Mouse (Mus musculus) kidney, postnatal 14 days (tissue): Measurements from ENCODE around the gene Olfr279.
"Not testable (repeated sequence)": the region's sequence is repeated elsewhere in the genome, so short reads cannot be mapped to it uniquely, and the experiment has no call there.

Source experiments
- DNase-seq: peaks from one replicate; pipeline ENCODE4 v3.0.0; 2022; ENCODE audit warnings: mixed read lengths

The Olfr279 gene

DNA sequence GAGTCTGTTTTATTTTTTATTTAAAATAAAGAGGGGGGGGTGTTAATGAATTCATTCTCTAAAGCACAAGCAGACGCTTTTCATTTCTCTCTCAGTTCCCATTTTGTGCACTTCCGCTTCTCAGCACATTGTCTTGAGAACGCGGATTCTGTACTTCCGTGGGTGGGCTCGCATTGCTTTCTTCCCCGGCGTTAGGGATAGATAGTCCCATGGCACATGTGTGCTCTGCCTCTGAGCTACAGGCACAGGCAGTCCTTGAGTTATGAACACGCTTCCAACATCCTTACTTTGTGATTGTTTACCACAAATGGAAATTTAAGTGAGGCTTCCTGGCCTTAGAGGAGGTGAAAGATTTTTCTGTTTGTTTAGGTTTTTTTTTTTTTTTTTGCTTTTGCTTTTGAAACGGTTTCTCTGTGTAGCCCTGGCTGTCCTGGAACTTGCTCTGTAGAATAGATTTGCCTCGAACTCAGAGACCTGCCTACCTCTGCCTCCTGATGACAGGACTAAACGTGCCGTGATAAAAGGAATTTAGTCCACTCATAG, 19.3 kb downstream of the Olfr279 start:
- DNase-seq, result peak; percentile 32

DNA sequence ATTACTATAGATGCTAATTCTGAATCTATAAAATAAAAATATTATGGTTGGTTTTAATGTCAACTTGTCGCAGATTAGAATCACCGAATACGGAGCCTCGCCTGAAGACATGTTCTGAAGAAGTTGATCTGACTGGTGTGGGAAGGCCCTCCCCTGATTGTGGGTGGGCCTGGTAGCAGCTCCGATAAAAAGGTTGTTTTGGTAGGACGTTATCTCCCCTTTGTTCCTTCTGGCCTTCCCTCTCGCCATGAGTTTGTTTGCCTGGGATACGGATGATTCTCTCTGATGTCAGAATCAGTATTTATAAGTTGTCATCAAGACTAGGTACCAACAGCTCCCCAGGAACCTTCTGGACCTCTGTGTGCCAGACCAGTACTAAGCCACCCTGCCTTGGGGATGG, 20.0 kb downstream of the Olfr279 start:
- no peak for DNase-seq

DNA sequence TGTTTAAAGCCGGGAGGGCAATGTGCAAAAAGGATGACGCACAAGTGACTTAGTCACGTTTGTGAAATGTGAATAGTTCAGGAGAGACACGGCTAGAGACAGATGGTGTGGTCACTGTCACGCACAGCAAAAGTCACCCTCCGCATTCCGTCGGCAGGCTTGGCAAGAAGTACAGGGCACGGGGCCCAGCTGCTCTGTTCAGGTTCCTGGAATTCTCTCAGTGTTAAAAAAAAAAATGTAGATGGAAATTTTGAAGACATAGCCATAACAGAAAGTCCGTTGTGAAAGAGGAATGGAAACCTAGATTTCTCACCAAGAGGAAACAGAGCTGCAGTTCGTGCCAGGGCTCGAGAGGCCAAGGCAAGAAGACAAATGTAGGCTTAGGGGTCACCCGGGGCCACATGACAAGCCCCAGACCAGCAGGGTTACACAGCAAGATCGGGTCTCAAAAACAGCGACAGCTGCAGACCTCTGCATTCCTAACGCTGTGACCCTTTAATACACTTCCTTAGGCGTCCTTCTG, 20.7 kb downstream of the Olfr279 start:
- peak; percentile 78 for DNase-seq

- not testable (repeated sequence) for DNase-seq
These were observed 21.5 kb downstream of the Olfr279 start for GRCm38 (mm10) chr15:98513676-98514075.

DNA sequence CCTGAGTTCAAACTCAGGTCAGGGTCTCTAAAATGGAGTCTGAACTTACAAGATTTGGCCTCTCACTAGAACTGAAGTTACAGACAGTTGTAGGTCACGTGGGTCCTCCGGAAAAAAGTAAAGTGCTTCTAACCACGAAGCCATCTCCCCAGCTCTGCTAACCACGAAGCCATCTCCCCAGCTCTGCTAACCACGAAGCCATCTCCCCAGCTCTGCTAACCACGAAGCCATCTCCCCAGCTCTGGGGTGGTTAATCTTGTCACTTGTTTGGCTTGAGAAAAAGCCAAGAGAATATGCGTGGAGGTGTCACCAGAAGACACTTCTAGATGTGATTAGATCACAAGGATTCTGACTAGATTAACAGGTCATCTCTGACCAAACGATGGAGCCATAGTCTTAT, 21.9 kb downstream of the Olfr279 start:
- no peak for DNase-seq

DNA sequence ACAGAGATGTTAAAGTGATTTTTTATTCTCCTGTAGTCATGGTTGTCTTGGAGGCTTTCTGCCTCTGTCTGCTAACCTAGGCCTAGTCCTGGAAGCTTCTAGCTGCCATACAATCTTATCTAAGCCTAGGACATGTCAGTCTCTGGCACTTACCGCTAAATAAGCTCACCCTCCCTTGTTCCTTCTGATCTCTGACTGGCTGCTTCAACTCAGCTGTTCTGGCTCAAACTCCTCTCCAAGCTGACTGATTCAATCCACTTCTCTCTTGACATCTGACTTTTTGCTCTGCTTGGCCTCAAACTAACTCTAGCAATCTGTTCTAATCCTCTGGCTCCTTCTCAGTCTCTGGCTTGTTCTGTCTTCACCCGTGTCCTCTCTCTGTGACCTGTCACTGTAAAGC, 22.6 kb downstream of the Olfr279 start:
- not testable (repeated sequence) for DNase-seq

DNA sequence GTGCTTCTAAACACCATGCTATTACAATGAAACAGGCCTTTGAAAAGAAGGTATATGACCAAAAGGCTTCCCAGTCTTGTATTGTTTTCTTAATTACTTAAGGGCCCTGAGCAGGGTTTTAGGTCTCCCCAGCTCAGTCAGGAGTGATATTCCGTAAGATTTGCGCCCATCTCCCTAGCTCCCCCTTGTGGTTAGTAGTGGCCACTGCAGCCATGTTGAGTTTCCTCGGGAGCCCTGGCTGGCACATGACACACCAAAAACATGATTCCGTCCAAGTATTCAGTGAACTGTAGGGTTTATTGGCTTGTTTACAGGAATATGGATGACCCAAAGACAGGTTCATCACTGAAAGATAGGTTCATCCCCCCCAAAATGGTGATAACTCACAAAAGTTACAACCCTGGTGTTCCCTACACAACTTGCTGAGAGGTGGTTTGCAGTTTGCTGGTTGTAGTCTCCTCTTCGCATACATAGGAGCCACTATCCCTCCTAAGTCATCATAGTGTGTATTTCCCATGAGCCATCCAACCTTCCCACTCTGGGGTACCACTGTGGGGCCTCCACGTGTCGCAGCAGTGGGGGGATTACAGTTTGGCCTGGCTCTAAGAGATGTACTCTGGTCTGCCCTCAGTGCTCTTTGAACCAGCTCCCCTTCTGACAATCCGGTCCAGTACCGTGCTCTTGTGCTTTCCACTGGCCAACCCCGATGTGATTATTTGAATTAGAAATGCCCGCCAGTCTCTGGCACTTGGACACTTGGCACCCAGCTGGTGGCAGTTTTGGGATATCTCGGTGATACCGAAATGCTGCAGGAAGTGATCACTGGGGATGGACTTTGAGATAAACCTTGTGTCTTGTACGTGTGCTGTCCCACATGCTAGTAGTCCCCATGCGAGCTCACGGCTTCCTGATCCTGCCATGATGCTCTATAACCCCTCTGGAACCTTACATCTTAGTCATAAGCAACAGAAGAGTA, 25.5 kb downstream of the Olfr279 start:
- DNase-seq, result peak; percentile 57

DNA sequence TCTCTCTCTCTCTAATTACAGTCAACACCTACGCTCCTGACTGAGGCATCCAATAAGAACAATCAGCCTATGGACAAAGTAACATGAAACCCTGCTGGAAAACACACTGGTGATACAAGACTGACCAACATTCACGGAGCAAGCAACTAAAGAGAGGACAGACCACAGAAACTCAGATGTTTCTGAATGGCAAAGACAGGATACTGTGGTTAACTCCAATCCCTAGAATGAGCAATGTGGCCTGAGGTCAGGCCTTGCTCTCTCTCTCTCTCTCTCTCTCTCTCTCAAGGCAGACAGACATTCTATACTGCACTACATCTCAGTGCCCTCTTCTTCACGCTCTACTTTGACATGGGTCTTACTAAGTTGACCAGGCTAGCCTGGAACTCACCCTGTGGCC, 29.0 kb downstream of the Olfr279 start:
- DNase-seq, result no peak

GRCm38 (mm10) chr15:98526057-98526456, 33.9 kb downstream of the Olfr279 start:
- DNase-seq, result no peak

DNA sequence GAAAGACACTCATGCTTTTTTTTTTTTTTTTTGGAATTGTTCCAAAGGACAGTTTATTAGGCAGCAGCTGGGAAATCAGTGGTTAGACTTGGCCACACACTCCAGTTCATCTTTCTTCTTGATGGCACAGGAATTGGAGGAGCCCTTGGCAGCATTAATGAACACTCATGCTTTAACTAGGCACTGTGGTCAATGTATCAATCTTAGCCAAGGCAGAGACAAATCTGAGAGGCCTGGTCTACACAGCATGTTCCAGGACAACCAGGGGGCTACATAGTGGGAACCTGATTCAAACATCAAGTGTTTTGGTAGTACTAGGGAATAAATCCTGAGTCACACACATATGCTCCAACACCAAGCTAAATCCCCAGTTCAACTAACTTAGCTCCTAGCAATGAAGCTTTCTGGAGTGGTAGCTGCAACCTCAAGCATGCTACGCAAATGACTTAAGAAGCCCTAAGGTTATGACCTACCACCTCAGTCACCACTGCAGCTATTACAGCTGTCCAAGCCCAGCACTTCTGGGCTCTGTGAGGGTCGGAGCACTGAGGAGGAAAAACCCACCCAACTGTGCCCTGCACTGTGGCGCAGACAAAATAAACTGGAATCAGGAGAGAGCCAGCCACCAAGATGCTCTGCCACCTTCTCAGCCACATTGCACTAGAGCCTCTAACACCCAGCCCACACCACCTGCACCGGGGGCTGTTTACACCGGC, 35.0 kb downstream of the Olfr279 start:
- DNase-seq, result no peak

DNA sequence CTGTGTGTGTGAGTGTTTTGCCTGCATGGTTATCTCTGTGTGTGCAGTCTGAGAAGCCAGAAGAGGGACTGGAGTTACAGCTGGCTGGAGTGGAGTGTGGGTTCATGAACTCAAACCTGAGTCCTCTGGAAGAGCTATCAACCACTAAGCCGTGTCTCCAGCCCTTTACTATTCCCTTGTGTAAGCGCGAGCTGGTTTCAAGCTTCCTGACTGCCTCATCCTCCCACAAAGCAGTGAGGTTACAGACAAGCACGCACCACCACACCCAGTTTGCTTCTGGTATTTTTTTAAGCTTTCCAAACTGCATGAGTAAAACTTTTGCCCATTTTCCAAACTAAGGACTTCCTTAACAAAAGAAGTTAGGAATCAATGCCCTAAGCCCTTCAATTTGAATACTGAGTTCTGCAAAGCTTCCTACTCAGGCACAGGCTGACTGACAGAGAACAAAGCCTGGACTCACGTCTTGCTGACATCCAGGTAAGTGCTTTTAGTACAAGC, 35.9 kb downstream of the Olfr279 start:
- DNase-seq, result no peak

- DNase-seq, result no peak
These were observed 40.1 kb downstream of the Olfr279 start for GRCm38 (mm10) chr15:98532281-98532680.

DNA sequence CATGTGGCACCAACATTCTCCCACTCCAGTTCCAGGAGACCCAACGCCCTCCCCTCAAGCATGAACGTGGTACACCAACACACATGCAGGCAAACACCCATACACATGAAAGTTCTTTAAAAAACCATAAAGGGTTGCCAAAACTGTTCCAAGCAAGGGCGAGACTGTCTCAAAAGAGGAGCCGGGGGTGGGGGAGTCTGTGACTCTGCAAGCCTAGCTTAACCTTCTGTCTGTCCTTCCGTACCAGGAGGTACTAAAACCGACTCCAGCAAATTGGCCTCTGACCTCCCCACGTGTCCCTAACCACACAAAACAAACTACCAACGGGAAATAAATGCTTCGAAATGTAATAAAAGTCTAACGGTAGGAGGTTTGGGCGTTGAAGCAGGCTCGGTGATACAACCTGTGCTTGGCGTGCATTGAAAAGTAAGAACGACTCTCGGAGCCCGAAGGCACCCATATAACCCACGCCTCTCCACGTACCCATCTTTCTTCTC, 40.9 kb downstream of the Olfr279 start:
- DNase-seq, result no peak

- DNase-seq, result peak; percentile 98
These were observed 41.9 kb downstream of the Olfr279 start, which contains the start of gene Kansl2 for GRCm38 (mm10) chr15:98533881-98534627. Gene Kansl2, minus strand, starts transcription at chr15:98534264.

DNA sequence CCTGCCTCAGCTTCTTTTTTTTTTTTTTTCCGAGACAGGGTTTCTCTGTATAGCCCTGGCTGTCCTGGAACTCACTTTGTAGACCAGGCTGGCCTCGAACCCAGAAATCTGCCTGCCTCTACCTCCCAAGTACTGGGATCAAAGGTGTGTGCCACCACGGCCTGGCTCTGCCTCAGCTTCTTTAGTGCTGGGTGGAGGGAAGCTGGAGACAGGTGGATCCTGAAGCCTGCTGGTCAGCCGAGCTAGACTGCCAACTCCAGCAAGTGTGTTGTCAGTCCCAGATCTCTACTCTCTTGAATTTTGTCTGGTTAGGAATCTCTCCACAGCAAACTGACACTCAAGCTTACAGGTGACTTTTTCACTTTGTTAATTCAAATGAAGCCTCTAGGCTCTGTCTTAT, 43.7 kb downstream of the Olfr279 start:
- DNase-seq, result no peak

DNA sequence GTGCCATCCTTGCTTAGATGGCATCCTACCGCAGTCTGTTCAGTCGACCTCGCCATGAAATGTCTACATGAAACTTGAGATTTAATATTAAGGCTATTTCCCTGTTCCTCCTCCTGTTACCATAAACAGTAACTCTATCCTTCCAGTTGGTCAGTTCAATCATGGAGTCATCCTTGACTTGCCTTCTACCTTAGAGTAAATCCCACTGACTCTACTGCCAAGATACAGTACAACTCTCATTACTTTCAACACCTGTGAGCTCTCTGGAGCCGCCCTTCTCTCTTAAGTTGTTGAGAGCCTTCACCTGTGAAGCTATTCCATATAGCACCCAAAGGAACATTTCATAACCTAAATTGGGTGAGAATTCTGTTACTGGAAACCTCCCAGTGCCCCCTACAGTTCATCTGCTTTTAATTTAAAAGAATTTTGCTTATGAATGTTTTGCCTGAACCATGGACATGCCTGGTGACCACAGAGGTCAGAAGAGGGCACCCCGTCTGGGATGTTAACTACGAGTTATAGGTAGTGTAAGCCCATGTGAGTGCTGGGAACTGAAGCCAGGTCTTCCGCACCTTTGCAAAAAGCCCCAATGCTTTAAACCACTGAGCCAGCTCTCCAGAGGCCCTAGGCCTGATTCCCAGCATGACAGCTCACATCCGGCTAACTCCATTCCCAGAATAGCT, 44.8 kb downstream of the Olfr279 start:
- DNase-seq, result no peak

DNA sequence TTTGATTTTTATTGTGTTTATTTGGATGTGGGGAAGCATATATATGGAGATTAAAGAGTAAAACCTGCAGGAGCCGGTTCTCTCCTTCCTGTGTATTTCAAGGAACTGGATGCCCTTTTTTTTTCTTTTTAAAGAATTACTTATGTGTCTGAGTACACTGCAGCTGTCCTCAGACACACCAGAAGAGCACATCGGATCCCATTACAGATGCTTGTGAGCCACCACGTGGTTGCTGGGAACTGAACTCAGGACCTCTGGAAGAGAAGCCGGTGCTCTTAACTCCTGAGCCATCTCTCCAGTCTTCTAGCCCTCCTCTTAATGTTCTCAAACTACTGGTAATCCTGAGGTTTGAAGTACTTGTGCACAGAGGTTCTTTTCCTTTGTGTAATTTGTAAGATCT, 45.7 kb downstream of the Olfr279 start:
- DNase-seq, result no peak

- DNase-seq, result no peak
These were observed 48.9 kb downstream of the Olfr279 start for GRCm38 (mm10) chr15:98541064-98541463.

GRCm38 (mm10) chr15:98543341-98543740, 51.1 kb downstream of the Olfr279 start:
- DNase-seq, result no peak

DNA sequence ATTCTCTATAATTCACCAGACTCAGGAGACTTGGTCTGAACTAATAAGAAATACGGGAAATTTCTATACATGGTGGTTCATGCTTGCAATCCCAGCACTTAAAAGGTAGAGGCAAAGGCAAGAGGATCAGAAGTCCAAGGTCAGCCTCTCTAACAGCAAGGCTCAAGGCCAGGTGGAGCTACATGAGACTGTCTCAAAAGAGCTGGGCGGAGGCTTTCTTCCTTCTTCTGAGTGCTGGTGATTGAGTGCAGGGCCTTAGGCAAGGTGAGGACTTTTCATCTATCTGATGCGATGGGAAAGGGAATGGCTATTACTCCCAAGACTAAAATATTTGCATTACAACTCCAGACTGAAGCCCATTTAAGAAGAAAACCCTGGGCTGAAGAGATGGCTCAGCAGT, 52.9 kb downstream of the Olfr279 start:
- no peak for DNase-seq

GRCm38 (mm10) chr15:98546843-98547242, 54.6 kb downstream of the Olfr279 start:
- no peak for DNase-seq
